Mouse (Mus musculus) heart, adult 2 months (tissue): ENCODE results near the gene Satb1.

ENCODE experiments used
- CTCF ChIP-seq: fragments of 200-600 bp; IDR thresholded peaks from 2 replicates; pipeline ENCODE4 v1.8.1; 2022; ENCODE audit warnings: antibody characterized with exemption, mild to moderate bottlenecking, moderate library complexity
- POLR2A ChIP-seq: fragments of 200-500 bp; IDR thresholded peaks from 2 replicates; pipeline ENCODE4 v1.6.1; 2011; ENCODE audit warnings: mild to moderate bottlenecking, low read depth, low read length, control low read depth; ENCODE audit not compliant: insufficient read depth

DNA sequence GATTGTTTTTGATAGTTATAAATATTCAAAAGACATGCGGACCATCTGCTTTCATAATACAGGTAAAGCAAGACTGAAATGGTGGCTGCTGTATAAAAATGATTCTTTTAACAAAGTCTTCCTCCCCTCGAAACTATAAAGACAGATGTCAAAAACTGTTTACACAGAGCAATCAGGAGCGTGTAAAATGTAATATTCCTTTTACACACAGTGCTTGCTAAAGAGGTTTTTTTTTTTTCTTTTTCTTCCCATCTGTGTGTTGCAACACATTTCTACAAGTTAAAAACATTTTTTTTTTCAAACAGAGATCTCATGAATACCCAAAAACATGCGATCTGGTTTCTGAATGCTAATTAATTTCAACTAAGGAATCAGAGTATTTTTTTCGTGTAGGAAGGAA, 41.9 kb downstream of the Satb1 start:
- TF ChIP-seq POLR2A: no peak
- TF ChIP-seq CTCF: no peak
